Mouse (Mus musculus): ENCODE results near the gene Emcn.

GRCm38 (mm10) chr3:137395588-137395987 is 54.7 kb downstream of the Emcn start:
- TF ChIP-seq CTCF (IDR thresholded peaks at IDR 0.05; ENCODE audit: low read depth, low read length) = no peak
- no peak for TF ChIP-seq POLR2A (IDR thresholded peaks at IDR 0.05; ENCODE audit: insufficient read depth, low read length)
- TF ChIP-seq EP300 (IDR thresholded peaks at IDR 0.05; ENCODE audit: insufficient read depth, low read depth, low read length) = no peak

Data from ES-Bruce4 (cell line).